Mouse (Mus musculus) ES-CJ7 (cell line): ENCODE data around the gene Yeats2.

ENCODE experiments used
- DNase-seq: peaks from one replicate; pipeline ENCODE4 v3.0.0; 2011; ENCODE audit warnings: low read depth, low spot score

Yeats2 gene

GRCm38 (mm10) chr16:20280238-20280637, 139.4 kb downstream of the Yeats2 start:
- no peak for DNase-seq
